25 mouse cellular contexts compared by ENCODE assay signal in genomic region chr15:31349046-31349445, GRCm38 (mm10). TPM values are rescaled to one million over a fixed set of nuclear protein-coding genes. Genes with fewer than 3 reads are reported as not detected.
DNase-seq lines count a peak whose midpoint lies in the region; TF ChIP-seq lines count a peak whose summit lies in the region.
"Had no signal": no experiment of that assay in that cellular context is flagged by ENCODE, and none has a peak within 500 bp of the region (broad histone marks: within the 10 kb centered on the region; RNA-seq: fewer than 3 reads in every experiment).

No protein-coding gene starts in this region.

- peaks cover 42 to 94% of the 10 kb centered on the region in 2 experiments for H3K4me1 ChIP-seq in CH12.LX (ENCODE audit: control insufficient read depth in 1 of 2, insufficient read depth in 2 of 2)
- H3K4me1 ChIP-seq in bone marrow, adult 2 months (ENCODE audit: control insufficient read depth, insufficient read depth, low read length), result peaks cover 13% of the 10 kb centered on the region
- H3K4me1 ChIP-seq in olfactory bulb, adult 2 months (ENCODE audit: control insufficient read depth, insufficient read depth, low read length), result peaks cover 38% of the 10 kb centered on the region
- H3K4me1 ChIP-seq: embryonic facial prominence, embryonic 12.5 days; embryonic facial prominence, embryonic 15.5 days had no signal

- H3K9me3 ChIP-seq in CH12.LX (replicated peaks; ENCODE audit: low read length), result no peaks in the 10 kb centered on the region
- H3K9me3 ChIP-seq: embryonic facial prominence, embryonic 12.5 days; embryonic facial prominence, embryonic 15.5 days; heart, embryonic 10.5 days; heart, embryonic 13.5 days had no signal

- peak; percentile 7; the same call in 1 of the 2 replicates for TF ChIP-seq POLR2A in CH12.LX (IDR thresholded peaks at IDR 0.05; ENCODE audit: low read depth, low read length)
- no peak for TF ChIP-seq POLR2A in bone marrow, adult 2 months (IDR thresholded peaks at IDR 0.05; ENCODE audit: borderline replicate concordance, control insufficient read depth, low read depth, low read length)
- no peak for TF ChIP-seq POLR2A in olfactory bulb, adult 2 months (IDR thresholded peaks at IDR 0.05; ENCODE audit: insufficient read depth, low read depth, low read length)

- 0 out of 2 replicates have a peak overlapping the region, but pooled peaks have one; percentile 3 for H3K27ac ChIP-seq in left cerebral cortex, adult 2 months
- peak overlapping the region; percentile 97 for H3K27ac ChIP-seq in CH12.LX (ENCODE audit: insufficient read depth, low read depth)
- peak overlapping the region; percentile 84; the same call in 1 of the 2 replicates for H3K27ac ChIP-seq in bone marrow, adult 2 months (ENCODE audit: control insufficient read depth, insufficient read depth, low read depth, low read length, poor library complexity)
- peak overlapping the region; percentile 7; the same call in 1 of the 2 replicates for H3K27ac ChIP-seq in olfactory bulb, adult 2 months (ENCODE audit: insufficient read depth, low read depth, low read length)
- H3K27ac ChIP-seq: embryonic facial prominence, embryonic 12.5 days; embryonic facial prominence, embryonic 15.5 days; heart, embryonic 10.5 days; heart, embryonic 13.5 days; hindbrain, embryonic 14.5 days; hindbrain, postnatal 0 days had no signal

- no peaks in the 10 kb centered on the region for H3K27me3 ChIP-seq in CH12.LX (replicated peaks)
- H3K27me3 ChIP-seq: embryonic facial prominence, embryonic 12.5 days; embryonic facial prominence, embryonic 15.5 days; heart, embryonic 13.5 days had no signal

- peaks cover 33 to 60% of the 10 kb centered on the region in 2 experiments for H3K36me3 ChIP-seq in CH12.LX (replicated peaks in 1 of 2; ENCODE audit: control insufficient read depth in 1 of 2, insufficient read depth in 1 of 2, low read length in 1 of 2)
- H3K36me3 ChIP-seq: embryonic facial prominence, embryonic 12.5 days; embryonic facial prominence, embryonic 15.5 days; heart, embryonic 10.5 days; heart, embryonic 13.5 days had no signal

- H3K79me2 ChIP-seq in CH12.LX (replicated peaks; ENCODE audit: control insufficient read depth, extremely low read depth, insufficient read depth, poor library complexity, severe bottlenecking), result peaks cover 80% of the 10 kb centered on the region

- H3K4me3 ChIP-seq in left cerebral cortex, adult 2 months, result no peak overlapping the region
- H3K4me3 ChIP-seq in CH12.LX (replicated peaks in 1 of 3; ENCODE audit: low read depth in 2 of 3, low read length in 2 of 3, poor library complexity in 1 of 3), result peak overlapping the region in 1 of 3 experiments; percentile 38
- H3K4me3 ChIP-seq in bone marrow, adult 2 months (replicated peaks; ENCODE audit: control insufficient read depth, low read depth, low read length), result no peak overlapping the region
- H3K4me3 ChIP-seq in olfactory bulb, adult 2 months (ENCODE audit: insufficient read depth, low read depth, low read length), result no peak overlapping the region
- H3K4me3 ChIP-seq: embryonic facial prominence, embryonic 12.5 days; embryonic facial prominence, embryonic 15.5 days; heart, adult 2 months; heart, embryonic 10.5 days; heart, embryonic 13.5 days had no signal

- intact Hi-C loops in left cerebral cortex, adult 2 months (cut with DNase I), result no loop called here
- intact Hi-C loops in left cerebral cortex, postnatal 4 days (cut with DNase I), result no loop called here

- peak overlapping the region; percentile 27; the same call in 1 of the 2 replicates for H3K9ac ChIP-seq in CH12.LX (ENCODE audit: insufficient read depth, low read depth)
- H3K9ac ChIP-seq: embryonic facial prominence, embryonic 12.5 days; embryonic facial prominence, embryonic 15.5 days; forebrain, postnatal 0 days; heart, embryonic 13.5 days; hindbrain, embryonic 14.5 days had no signal

- 66% methylated on average over 5 of the region's 5 CpGs for WGBS in bone marrow, adult 2 months
- 58% methylated on average over 5 of the region's 5 CpGs for WGBS in olfactory bulb, adult 2 months

- TF ChIP-seq CTCF in left cerebral cortex, adult 2 months (IDR thresholded peaks at IDR 0.05), result no peak
- TF ChIP-seq CTCF in CH12.LX (conservative IDR thresholded peaks at IDR 0.05 in 1 of 2, IDR thresholded peaks at IDR 0.05 in 1 of 2; ENCODE audit: low read depth in 2 of 2, low read length in 2 of 2), result no peak
- no peak for TF ChIP-seq CTCF in bone marrow, adult 2 months (IDR thresholded peaks at IDR 0.05; ENCODE audit: control insufficient read depth, insufficient read depth, low read length)
- no peak for TF ChIP-seq CTCF in olfactory bulb, adult 2 months (IDR thresholded peaks at IDR 0.05; ENCODE audit: insufficient read depth, low read depth, low read length)

- in situ Hi-C loops in CH12.LX (cut with MboI; ENCODE audit: low pct_ligation_motif_present, low pct_unique_long_range_greater_than_20kb, low sequenced_read_pairs), result no loop called here

- dilution Hi-C loops in CH12.LX (cut with MboI; ENCODE audit: extremely low pct_ligation_motif_present, extremely low pct_unique_long_range_greater_than_20kb, low sequenced_read_pairs), result no loop called here

- DNase-seq in left cerebral cortex, adult 2 months (ENCODE audit: extremely low spot score in 1 of 2, low spot score in 2 of 2), result no peak
- DNase-seq in left cerebral cortex, postnatal 4 days, result no peak
- DNase-seq in CH12.LX (ENCODE audit: extremely low read depth), result peak; percentile 80
- DNase-seq in neural tube, embryonic 10.5 days (ENCODE audit: extremely low spot score, low spot score), result no peak
- DNase-seq: adrenal gland, adult 8-10 months; adrenal gland, postnatal 25 days; cerebellum, adult 11 months; cerebellum, adult 2 months; cerebellum, adult 9-11 months; cerebellum, postnatal 25 days; forebrain, postnatal 0 days; gastrocnemius, postnatal 10 days; gastrocnemius, postnatal 36 days; heart, postnatal 14 days; heart, postnatal 4 days had no signal

- H3K4me2 ChIP-seq in CH12.LX (ENCODE audit: insufficient read depth, low read depth, poor library complexity, severe bottlenecking), result peak overlapping the region; percentile 74
- H3K4me2 ChIP-seq: embryonic facial prominence, embryonic 12.5 days; embryonic facial prominence, embryonic 15.5 days; heart, embryonic 13.5 days; hindbrain, embryonic 14.5 days had no signal

- no peak for TF ChIP-seq RAD21 in CH12.LX (IDR thresholded peaks at IDR 0.05; ENCODE audit: low read depth, low read length)

- peak; percentile 77 for TF ChIP-seq EP300 in CH12.LX (IDR thresholded peaks at IDR 0.05; ENCODE audit: low read length)

TF ChIP-seq in CH12.LX, 34 proteins besides CTCF, POLR2A, EP300 and RAD21 (continues in another document):
- TF ChIP-seq JUND (conservative IDR thresholded peaks at IDR 0.05; ENCODE audit: low read depth, low read length), result 0 out of 2 replicates have a peak, but pooled peaks have one; percentile 49
- TF ChIP-seq ETS1 (conservative IDR thresholded peaks at IDR 0.05; ENCODE audit: low read depth, low read length), result peak; percentile 93
- TF ChIP-seq USF2 (conservative IDR thresholded peaks at IDR 0.05; ENCODE audit: low read depth, low read length), result no peak
- TF ChIP-seq MEF2A (IDR thresholded peaks at IDR 0.05; ENCODE audit: borderline replicate concordance, low read depth, low read length), result peak; percentile 74
- no peak for TF ChIP-seq TBP (conservative IDR thresholded peaks at IDR 0.05; ENCODE audit: low read depth, low read length)
- no peak for TF ChIP-seq ZMIZ1 (IDR thresholded peaks at IDR 0.05; ENCODE audit: low read depth, low read length)
- TF ChIP-seq E2F4 (IDR thresholded peaks at IDR 0.05; ENCODE audit: insufficient replicate concordance, low read depth, low read length), result no peak
- no peak for TF ChIP-seq MAX (IDR thresholded peaks at IDR 0.05; ENCODE audit: low read length)
- TF ChIP-seq BHLHE40 (IDR thresholded peaks at IDR 0.05; ENCODE audit: low read depth, low read length), result peak; percentile 88
- no peak for TF ChIP-seq NRF1 (IDR thresholded peaks at IDR 0.05; ENCODE audit: low read depth, low read length)
- no peak; the same call in 1 of the 2 replicates for TF ChIP-seq MAZ (IDR thresholded peaks at IDR 0.05; ENCODE audit: low read depth, low read length)
- TF ChIP-seq HCFC1 (IDR thresholded peaks at IDR 0.05; ENCODE audit: low read depth, low read length), result peak; percentile 23; the same call in 1 of the 2 replicates
- TF ChIP-seq ZNF384 (IDR thresholded peaks at IDR 0.05; ENCODE audit: low read depth, low read length), result peak; percentile 26; the same call in 1 of the 2 replicates
- peak; percentile 54 for TF ChIP-seq CHD1 (IDR thresholded peaks at IDR 0.05; ENCODE audit: low read depth, low read length)
- peak; percentile 64; the same call in 1 of the 2 replicates for TF ChIP-seq TCF12 (IDR thresholded peaks at IDR 0.05; ENCODE audit: low read depth, low read length)
- TF ChIP-seq UBTF (IDR thresholded peaks at IDR 0.05; ENCODE audit: low read depth, low read length), result no peak
- no peak for TF ChIP-seq ZKSCAN1 (IDR thresholded peaks at IDR 0.05; ENCODE audit: borderline replicate concordance, low read depth, low read length)
- peak; percentile 81 for TF ChIP-seq IRF4 (IDR thresholded peaks at IDR 0.05; ENCODE audit: low read depth, low read length)
- 0 out of 2 replicates have a peak, but pooled peaks have one; percentile 35 for TF ChIP-seq KAT2A (IDR thresholded peaks at IDR 0.05; ENCODE audit: insufficient replicate concordance, low read length)
- 0 out of 2 replicates have a peak, but pooled peaks have one; percentile 53 for TF ChIP-seq RCOR1 (conservative IDR thresholded peaks at IDR 0.05; ENCODE audit: low read depth, low read length)
- peak; percentile 36; the same call in 1 of the 2 replicates for TF ChIP-seq JUN (IDR thresholded peaks at IDR 0.05; ENCODE audit: insufficient read depth, low read depth, low read length)
- TF ChIP-seq MYC (IDR thresholded peaks at IDR 0.05; ENCODE audit: low read depth, low read length), result peak; percentile 65
- no peak for TF ChIP-seq GABPA (IDR thresholded peaks at IDR 0.05; ENCODE audit: insufficient replicate concordance, low read depth, low read length)
- TF ChIP-seq POLR2AphosphoS2 (IDR thresholded peaks at IDR 0.05; ENCODE audit: low read depth, low read length), result no peak
- TF ChIP-seq SIN3A (IDR thresholded peaks at IDR 0.05; ENCODE audit: low read length), result no peak

RNA-seq across cellular contexts. Expression of gene Ankrd33b, which starts 18.5 kb away (rescaled TPM):
- total RNA-seq in left cerebral cortex, adult 2 months (2021), result 10 to 100 TPM; 79.6 to 93.7 TPM
- total RNA-seq in left cerebral cortex, postnatal 4 days (2021), result 1 to 10 TPM; 1.2 to 1.3 TPM
- total RNA-seq in CH12.LX (2012; rRNA removed) (38.1 and 50.0 TPM in 2 replicates), CH12.LX (2014; rRNA removed) (69.1 and 69.6 TPM in 2 replicates)
- polyA plus RNA-seq in CH12.LX (2012; ENCODE audit: insufficient read length, low read depth), result 55.3 and 60.3 TPM in 2 replicates
- 1.2 and 3.9 TPM in 2 replicates for polyA plus RNA-seq in bone marrow, adult 2 months (2011; ENCODE audit: insufficient read depth, insufficient read length, low replicate concordance, missing spikeins)
- not detected in 2 replicates for polyA plus RNA-seq in olfactory bulb, adult 2 months (2012; ENCODE audit: insufficient read depth, insufficient read length, low replicate concordance, missing spikeins)
- polyA plus RNA-seq: CD4-positive, CD25-positive, alpha-beta regulatory T cell, adult 4 months had no signal

Comparison
In these comparisons a context has a peak if more than half of its experiments do, and no peak if none do; other contexts are left out.
1. RNA of gene Ankrd33b, which starts 18.5 kb away (total RNA-seq): 79.6 to 93.7 TPM in left cerebral cortex, adult 2 months and 38.1 to 69.6 TPM in CH12.LX; 1.2 to 1.3 TPM in left cerebral cortex, postnatal 4 days; every median in the first group is over 10 times any median in the second.
2. H3K27ac ChIP-seq: peak in every context shown above with its lines; median percentile 97 in CH12.LX; 84 in bone marrow, adult 2 months; 7 in olfactory bulb, adult 2 months; 3 in left cerebral cortex, adult 2 months.